Mouse (Mus musculus) inflammation-experienced regulatory T-cells, adult 16 weeks (primary cell): Measurements from ENCODE around the gene Dzip1. TPM values are rescaled to one million over a fixed set of nuclear protein-coding genes. Genes with fewer than 3 reads are reported as not detected.

ENCODE experiments used
- polyA plus RNA-seq: library from polyadenylated mRNA; unstranded; fragments of 100-300 nt; shearing (Covaris generic); gene quantifications from one replicate; pipeline ENCODE4 v1.2.1, GENCODE M21; 2017

Dzip1 gene
- polyA plus RNA-seq = 14.3 TPM

GRCm38 (mm10) chr14:118924673-118925615 is at the start of gene Dzip1:
Gene Dzip1 (minus strand): TSS chr14:118925460.

DNA sequence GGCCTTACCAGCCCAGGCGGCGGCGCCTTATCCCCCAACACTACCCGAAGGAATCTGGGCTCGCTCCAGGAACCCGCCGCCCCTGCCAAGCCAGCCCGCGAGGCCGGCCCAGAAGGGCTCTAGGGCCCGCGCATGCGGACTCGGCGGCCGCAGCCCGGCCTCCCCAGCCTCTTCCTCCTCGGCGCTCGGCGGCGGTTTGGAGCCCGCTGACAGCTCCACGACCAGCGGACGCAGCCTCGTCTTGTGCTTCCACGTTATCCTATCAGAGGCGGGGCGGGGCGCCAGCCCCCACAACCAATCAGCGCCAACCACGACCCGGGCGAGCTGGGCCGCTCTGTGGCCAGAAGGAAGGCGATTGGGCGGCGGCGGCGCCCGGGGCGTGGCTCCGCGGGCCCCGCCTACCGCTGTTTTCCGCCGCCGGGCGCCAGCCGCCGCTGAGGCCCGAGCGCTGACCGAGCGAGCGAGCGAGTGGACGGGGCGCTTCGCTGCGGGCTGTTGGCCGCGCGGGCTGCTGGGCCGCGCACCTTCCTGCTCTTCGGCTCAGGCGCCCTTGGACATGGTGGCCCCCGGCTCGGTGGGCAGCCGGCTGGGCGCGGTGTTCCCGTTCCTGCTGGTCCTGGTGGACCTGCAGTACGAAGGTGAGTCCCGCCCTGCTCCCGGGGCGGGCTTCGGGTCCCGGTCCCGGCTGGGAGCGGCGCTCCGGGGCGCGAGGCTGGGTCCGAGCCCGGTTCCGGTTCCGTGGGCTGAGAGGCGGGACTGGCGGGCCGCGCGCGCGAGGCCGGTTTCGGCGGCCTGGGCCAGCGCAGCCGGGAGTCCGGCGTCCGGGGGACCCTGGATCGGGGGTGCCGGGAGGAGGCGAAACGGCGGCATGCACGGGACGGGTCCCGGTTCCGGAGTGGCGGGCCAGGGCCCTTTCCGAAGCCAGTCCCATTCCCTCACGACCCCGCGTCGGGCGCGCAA is 12.6 kb upstream of the Dzip1 start, which contains the start of gene Dnajc3:
TSS of gene Dnajc3 (plus strand) at position 444 of the 960 bp plus-strand sequence.

Other genes starting within 250 kb of the Dzip1 start
- gene Abcc4, start 219.2 kb downstream of the Dzip1 start, polyA plus RNA-seq = 19.3 TPM
- gene Cldn10, start 137.6 kb downstream of the Dzip1 start, polyA plus RNA-seq = 1.7 TPM
- gene Dnajc3, start 12.5 kb upstream of the Dzip1 start, polyA plus RNA-seq = 42.5 TPM
- 1.8 TPM for gene Uggt2, start 174.0 kb upstream of the Dzip1 start, polyA plus RNA-seq
- not detected for gene Hs6st3, start 212.9 kb upstream of the Dzip1 start, polyA plus RNA-seq